Mouse (Mus musculus) MEL (cell line): Measurements from ENCODE around the gene Card9. TPM values are rescaled to one million over a fixed set of nuclear protein-coding genes. Genes with fewer than 3 reads are reported as not detected.

Source experiments
- DNase-seq: peaks from one replicate; pipeline ENCODE4 v3.0.0; 2011; ENCODE audit warnings: low read depth, low spot score
- H3K27ac ChIP-seq: 2 replicates; pipeline ENCODE4 v1.5.1; 2012; ENCODE audit warnings: low read depth, mild to moderate bottlenecking, control low read depth, low read length, moderate library complexity; ENCODE audit not compliant: control insufficient read depth
- H3K27me3 ChIP-seq, 2 experiments: fragments of 150-350 bp in 1 of 2; sonication (generic) in 1 of 2; 2 replicates each; pipeline ENCODE4 v1.6.1; 2012; ENCODE audit warnings: low read length in 2 of 2, mild to moderate bottlenecking in 2 of 2, improper control_type of control experiment in 1 of 2, moderate library complexity in 1 of 2; ENCODE audit not compliant: insufficient read depth in 2 of 2, control insufficient read depth in 1 of 2
- H3K36me3 ChIP-seq, 2 experiments: 2 replicates each; pipeline ENCODE4 v1.6.1; 2012 to 2014; ENCODE audit warnings: low read length in 2 of 2, improper control_type of control experiment in 1 of 2, inconsistent platforms in 1 of 2, mild to moderate bottlenecking in 1 of 2; ENCODE audit not compliant: insufficient read depth in 2 of 2, control insufficient read depth in 1 of 2
- H3K4me1 ChIP-seq, 2 experiments: fragments of 150-350 bp in 1 of 2; sonication (generic) in 1 of 2; 2 replicates each; pipeline ENCODE4 v1.6.1; 2012; ENCODE audit warnings: low read length in 2 of 2, improper control_type of control experiment in 1 of 2, mild to moderate bottlenecking in 1 of 2; ENCODE audit not compliant: insufficient read depth in 2 of 2, control insufficient read depth in 1 of 2
- H3K4me3 ChIP-seq, 2 experiments: fragments of 150-350 bp in 1 of 2; sonication (generic) in 1 of 2; 2 replicates each; pipeline ENCODE4 v1.5.1; 2012; ENCODE audit warnings: low read depth in 2 of 2, low read length in 2 of 2, mild to moderate bottlenecking in 2 of 2, moderate library complexity in 2 of 2, control low read depth in 1 of 2, improper control_type of control experiment in 1 of 2; ENCODE audit not compliant: control insufficient read depth in 1 of 2, insufficient read depth in 1 of 2
- H3K79me2 ChIP-seq: 2 replicates; pipeline ENCODE4 v1.6.1; 2012; ENCODE audit warnings: mild to moderate bottlenecking, low read length, moderate library complexity; ENCODE audit not compliant: control insufficient read depth, poor library complexity, insufficient read depth
- H3K9ac ChIP-seq: 2 replicates; pipeline ENCODE4 v1.6.1; 2012; ENCODE audit warnings: low read depth, mild to moderate bottlenecking, control low read depth, low read length, moderate library complexity; ENCODE audit not compliant: control insufficient read depth, poor library complexity, severe bottlenecking
- H3K9me3 ChIP-seq: fragments of 150-350 bp; sonication (generic); replicated peaks from 2 replicates; pipeline ENCODE4 v1.6.1; 2012; ENCODE audit warnings: mild to moderate bottlenecking, low read length, improper control_type of control experiment, moderate library complexity; ENCODE audit not compliant: insufficient read depth
- BHLHE40 ChIP-seq: IDR thresholded peaks from 2 replicates; pipeline ENCODE4 v1.6.1; 2012; ENCODE audit warnings: low read depth, mild to moderate bottlenecking, inconsistent platforms, low read length, improper control_type of control experiment, borderline replicate concordance
- CHD1 ChIP-seq: IDR thresholded peaks from 2 replicates; pipeline ENCODE4 v1.6.1; 2012; ENCODE audit warnings: low read depth, mild to moderate bottlenecking, inconsistent platforms, low read length, improper control_type of control experiment
- CTCF ChIP-seq, 3 experiments: IDR thresholded peaks in 2 of 3; conservative IDR thresholded peaks in 1 of 3; 2 replicates each; pipeline ENCODE4 v1.5.1; 2011 to 2012; ENCODE audit warnings: low read length in 3 of 3, low read depth in 2 of 3, mild to moderate bottlenecking in 2 of 3, improper control_type of control experiment in 1 of 3, inconsistent platforms in 1 of 3, mixed read lengths in 1 of 3, moderate library complexity in 1 of 3; ENCODE audit not compliant: control insufficient read depth in 1 of 3, insufficient read depth in 1 of 3, poor library complexity in 1 of 3, severe bottlenecking in 1 of 3
- E2F4 ChIP-seq: IDR thresholded peaks from 2 replicates; pipeline ENCODE4 v1.6.1; 2011; ENCODE audit warnings: low read depth, low read length, improper control_type of control experiment, borderline replicate concordance
- EP300 ChIP-seq, 2 experiments: IDR thresholded peaks; 2 replicates each; pipeline ENCODE4 v1.6.1; 2011; ENCODE audit warnings: improper control_type of control experiment in 2 of 2, low read length in 2 of 2, low read depth in 1 of 2, mild to moderate bottlenecking in 1 of 2
- GABPA ChIP-seq: IDR thresholded peaks from 2 replicates; pipeline ENCODE4 v1.6.1; 2012; ENCODE audit warnings: low read depth, mild to moderate bottlenecking, inconsistent platforms, low read length, improper control_type of control experiment, moderate library complexity
- GATA1 ChIP-seq: IDR thresholded peaks from 2 replicates; pipeline ENCODE4 v1.6.1; 2011; ENCODE audit warnings: low read depth, low read length, improper control_type of control experiment
- HCFC1 ChIP-seq: IDR thresholded peaks from 2 replicates; pipeline ENCODE4 v1.6.1; 2012; ENCODE audit warnings: low read depth, mild to moderate bottlenecking, inconsistent platforms, low read length, improper control_type of control experiment, moderate library complexity
- JUND ChIP-seq: IDR thresholded peaks from 2 replicates; pipeline ENCODE4 v1.6.1; 2011; ENCODE audit warnings: low read depth, mild to moderate bottlenecking, improper control_type of control experiment, low read length
- KAT2A ChIP-seq: conservative IDR thresholded peaks from 2 replicates; pipeline ENCODE4 v1.6.1; 2012; ENCODE audit warnings: low read depth, low read length, improper control_type of control experiment, inconsistent platforms
- MXI1 ChIP-seq: IDR thresholded peaks from 2 replicates; pipeline ENCODE4 v1.6.1; 2011; ENCODE audit warnings: mild to moderate bottlenecking, low read depth, low read length, improper control_type of control experiment
- MYB ChIP-seq: IDR thresholded peaks from 2 replicates; pipeline ENCODE4 v1.6.1; 2011; ENCODE audit warnings: mild to moderate bottlenecking, low read depth, low read length, improper control_type of control experiment
- MYC ChIP-seq: IDR thresholded peaks from 2 replicates; pipeline ENCODE4 v1.6.1; 2011; ENCODE audit warnings: low read depth, mild to moderate bottlenecking, low read length, improper control_type of control experiment, moderate library complexity
- POLR2A ChIP-seq, 2 experiments: IDR thresholded peaks; 2 replicates each; pipeline ENCODE4 v1.6.1; 2011 to 2012; ENCODE audit warnings: low read length in 2 of 2, mild to moderate bottlenecking in 2 of 2, control low read depth in 1 of 2, improper control_type of control experiment in 1 of 2, low read depth in 1 of 2, moderate library complexity in 1 of 2; ENCODE audit not compliant: control insufficient read depth in 1 of 2, insufficient read depth in 1 of 2, poor library complexity in 1 of 2
- POLR2AphosphoS2 ChIP-seq: IDR thresholded peaks from 2 replicates; pipeline ENCODE4 v1.6.1; 2011; ENCODE audit warnings: low read length, improper control_type of control experiment
- POLR2AphosphoS5 ChIP-seq: IDR thresholded peaks from 2 replicates; pipeline ENCODE4 v1.6.1; 2012; ENCODE audit warnings: low read depth, borderline replicate concordance, mild to moderate bottlenecking, inconsistent platforms, low read length, moderate library complexity, mixed read lengths
- RAD21 ChIP-seq: IDR thresholded peaks from 2 replicates; pipeline ENCODE4 v1.6.1; 2011; ENCODE audit warnings: mild to moderate bottlenecking, low read depth, low read length, improper control_type of control experiment
- RCOR1 ChIP-seq: IDR thresholded peaks from 2 replicates; pipeline ENCODE4 v1.6.1; 2012; ENCODE audit warnings: low read depth, mild to moderate bottlenecking, inconsistent platforms, low read length, improper control_type of control experiment
- SIN3A ChIP-seq: IDR thresholded peaks from 2 replicates; pipeline ENCODE4 v1.6.1; 2012; ENCODE audit warnings: low read length, improper control_type of control experiment, inconsistent platforms
- SMC3 ChIP-seq: IDR thresholded peaks from 2 replicates; pipeline ENCODE4 v1.6.1; 2011; ENCODE audit warnings: low read depth, low read length, improper control_type of control experiment
- TAL1 ChIP-seq: IDR thresholded peaks from 2 replicates; pipeline ENCODE4 v1.6.1; 2012; ENCODE audit warnings: mild to moderate bottlenecking, inconsistent platforms, low read length, moderate library complexity, mixed read lengths
- TBP ChIP-seq: IDR thresholded peaks from 2 replicates; pipeline ENCODE4 v1.8.0; 2011; ENCODE audit warnings: low read depth, low read length, improper control_type of control experiment
- TCF12 ChIP-seq: IDR thresholded peaks from 2 replicates; pipeline ENCODE4 v1.6.1; 2014; ENCODE audit warnings: low read depth, mild to moderate bottlenecking, inconsistent platforms, low read length, improper control_type of control experiment, moderate library complexity
- UBTF ChIP-seq: IDR thresholded peaks from 2 replicates; pipeline ENCODE4 v1.6.1; 2012; ENCODE audit warnings: low read depth, mild to moderate bottlenecking, inconsistent platforms, low read length, improper control_type of control experiment, moderate library complexity, borderline replicate concordance; ENCODE audit not compliant: insufficient read depth
- USF1 ChIP-seq: IDR thresholded peaks from 2 replicates; pipeline ENCODE4 v1.6.1; 2014; ENCODE audit warnings: low read depth, mild to moderate bottlenecking, inconsistent platforms, low read length, improper control_type of control experiment, moderate library complexity
- USF2 ChIP-seq, 2 experiments: IDR thresholded peaks; 2 replicates each; pipeline ENCODE4 v1.6.1; 2011 to 2012; ENCODE audit warnings: improper control_type of control experiment in 2 of 2, low read length in 2 of 2, borderline replicate concordance in 1 of 2, inconsistent platforms in 1 of 2, low read depth in 1 of 2, mild to moderate bottlenecking in 1 of 2; ENCODE audit not compliant: insufficient read depth in 1 of 2
- ZC3H11A ChIP-seq: IDR thresholded peaks from 2 replicates; pipeline ENCODE4 v1.6.1; 2012; ENCODE audit warnings: low read depth, mild to moderate bottlenecking, inconsistent platforms, low read length, improper control_type of control experiment
- ZKSCAN1 ChIP-seq: IDR thresholded peaks from 2 replicates; pipeline ENCODE4 v1.6.1; 2012; ENCODE audit warnings: low read depth, mild to moderate bottlenecking, inconsistent platforms, low read length, improper control_type of control experiment, moderate library complexity
- ZMIZ1 ChIP-seq: IDR thresholded peaks from 2 replicates; pipeline ENCODE4 v1.6.1; 2012; ENCODE audit warnings: low read depth, mild to moderate bottlenecking, inconsistent platforms, low read length, improper control_type of control experiment, moderate library complexity
- ZNF384 ChIP-seq: IDR thresholded peaks from 2 replicates; pipeline ENCODE4 v1.6.1; 2012; ENCODE audit warnings: low read depth, mild to moderate bottlenecking, inconsistent platforms, low read length, improper control_type of control experiment
- polyA plus RNA-seq, 2 experiments: library from polyadenylated mRNA; stranded (reverse) in 1 of 2; unstranded in 1 of 2; fragments of >175 nt in 1 of 2; fragments of >200 nt in 1 of 2; gene quantifications; 2 replicates each; pipeline versions ENCODE4 v1.2.1 to v1.2.4; 2012; ENCODE audit warnings: low replicate concordance in 2 of 2, low read depth in 1 of 2; ENCODE audit not compliant: insufficient read length in 2 of 2, insufficient read depth in 1 of 2, missing spikeins in 1 of 2
- total RNA-seq: library from RNA; depleted of rRNA; stranded (reverse); fragments of 300-350 nt; gene quantifications from 2 replicates; pipeline ENCODE4 v1.2.3, GENCODE M21; 2012

Card9 gene
- total and polyA plus RNA-seq, 3 experiments: 0.35 to 0.72 TPM; not detected in 1

- Histone ChIP-seq H3K4me1 (no peaks in the 10 kb centered on the region; a peak in 1 of 4 replicates), H3K9ac (no peak overlapping the region), H3K27ac (no peak overlapping the region), H3K79me2 (no peaks in the 10 kb centered on the region), H3K4me3 (no peak overlapping the region), H3K27me3 (no peaks in the 10 kb centered on the region), H3K9me3 (no peaks in the 10 kb centered on the region), H3K36me3 (no peaks in the 10 kb centered on the region)
- DNase-seq: peak; percentile 53
- TF ChIP-seq MYB: no peak
- TF ChIP-seq ZNF384: peak; percentile 58
Measured at GRCm38 (mm10) chr2:26327852-26328251, 32.9 kb downstream of the Card9 start.

GRCm38 (mm10) chr2:26325386-26326181, 35.1 kb downstream of the Card9 start:
- H3K4me3 ChIP-seq: no peak overlapping the region
- no peaks in the 10 kb centered on the region for H3K27me3 ChIP-seq
- peak overlapping the region; percentile 35; the same call in 1 of the 2 replicates for H3K9ac ChIP-seq

More at GRCm38 (mm10) chr2:26325386-26326181, 35.1 kb downstream of the Card9 start:
- Histone ChIP-seq H3K79me2 (no peaks in the 10 kb centered on the region), H3K27ac (no peak overlapping the region), H3K4me1 (no peaks in the 10 kb centered on the region; a peak in 1 of 4 replicates), H3K36me3 (no peaks in the 10 kb centered on the region), H3K9me3 (no peaks in the 10 kb centered on the region)
- 0 out of 2 replicates have a peak, but pooled peaks have one; percentile 51 for TF ChIP-seq MYC
- no peak for TF ChIP-seq CHD1
- no peak; the same call in 1 of the 2 replicates for TF ChIP-seq SIN3A
- TF ChIP-seq GATA1: no peak
- no peak for TF ChIP-seq ZKSCAN1
- peak; percentile 46 for TF ChIP-seq ZC3H11A
- TF ChIP-seq GABPA: no peak
- no peak for TF ChIP-seq KAT2A
- TF ChIP-seq SMC3: peak; percentile 78
- TF ChIP-seq MYB: no peak
- TF ChIP-seq JUND: no peak
- TF ChIP-seq USF2 (IDR thresholded peaks at IDR 0.05; ENCODE audit: borderline replicate concordance in 1 of 2, insufficient read depth in 1 of 2, low read depth in 1 of 2, low read length in 2 of 2): no peak
- no peak for TF ChIP-seq TBP
- TF ChIP-seq TAL1: no peak
- no peak for TF ChIP-seq EP300 (IDR thresholded peaks at IDR 0.05; ENCODE audit: low read depth in 1 of 2, low read length in 2 of 2)
- no peak for TF ChIP-seq POLR2A (IDR thresholded peaks at IDR 0.05; ENCODE audit: control insufficient read depth in 1 of 2, insufficient read depth in 1 of 2, low read depth in 1 of 2, low read length in 2 of 2, poor library complexity in 1 of 2)
- TF ChIP-seq E2F4: no peak
- TF ChIP-seq POLR2AphosphoS2: no peak
- TF ChIP-seq ZMIZ1: no peak
- no peak for TF ChIP-seq USF1
- TF ChIP-seq BHLHE40: no peak
- no peak for TF ChIP-seq HCFC1
- peak; percentile 81 for TF ChIP-seq RAD21
- no peak for TF ChIP-seq RCOR1
- no peak for TF ChIP-seq MXI1
- TF ChIP-seq UBTF: no peak
- peak; percentile 90 to 98 (median 96) for TF ChIP-seq CTCF (IDR thresholded peaks at IDR 0.05 in 2 of 3, conservative IDR thresholded peaks at IDR 0.05 in 1 of 3; ENCODE audit: control insufficient read depth in 1 of 3, insufficient read depth in 1 of 3, low read depth in 2 of 3, low read length in 3 of 3, poor library complexity in 1 of 3, severe bottlenecking in 1 of 3)
- no peak for TF ChIP-seq POLR2AphosphoS5
- TF ChIP-seq TCF12: no peak
- DNase-seq: peak; percentile 85
